11 mouse cellular contexts compared by ENCODE assay signal in the genomic region with DNA sequence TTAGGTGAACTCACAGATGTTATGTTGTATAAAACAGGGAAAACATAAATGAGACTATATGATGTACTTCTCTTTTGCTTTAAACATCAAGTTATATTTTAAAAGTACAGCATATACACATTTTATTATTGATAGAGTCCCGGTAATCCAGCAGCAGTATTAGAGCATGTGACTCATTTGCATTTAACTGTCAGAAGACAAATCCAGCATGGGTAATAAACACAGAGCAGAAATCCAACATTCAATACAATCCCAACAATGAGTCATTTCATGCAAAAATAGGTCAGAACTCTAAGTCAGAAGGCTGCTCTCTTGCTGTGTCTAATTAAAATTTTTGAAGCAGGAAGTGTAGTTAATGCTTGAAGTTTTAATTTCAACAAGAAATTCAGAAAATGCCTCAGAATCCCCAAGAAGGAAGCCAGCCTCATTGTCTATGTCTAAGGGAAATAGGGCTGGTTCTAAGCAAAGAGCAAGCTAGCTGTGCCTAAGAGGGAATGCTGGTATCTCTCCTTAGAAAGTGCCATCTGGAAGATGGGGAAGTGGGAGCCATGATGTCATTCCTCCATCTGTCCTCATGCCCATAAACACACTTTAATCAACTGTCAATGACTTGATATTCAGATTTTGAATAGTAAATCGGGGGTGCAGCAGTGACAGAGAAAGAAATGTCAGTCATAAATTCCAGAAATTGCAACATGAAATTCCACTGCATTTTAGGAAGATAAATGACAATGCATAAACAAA.
DNase-seq lines count a peak whose midpoint lies in the region; ATAC-seq lines count a peak whose summit lies in the region.
"Had no signal": no experiment of that assay in that cellular context is flagged by ENCODE, and none has a peak within 500 bp of the region (broad histone marks: within the 10 kb centered on the region; RNA-seq: fewer than 3 reads in every experiment).

No protein-coding gene starts in this region.

- ATAC-seq in frontal cortex, adult (ENCODE audit: low TSS enrichment), result peak; percentile 62
- no peak for ATAC-seq in megakaryocyte progenitor cell, adult 5-6 weeks (replicated peaks; ENCODE audit: poor library complexity)
- ATAC-seq: intestine, embryonic 16.5 days; liver, postnatal 0 days had no signal

- no peak for DNase-seq in frontal cortex, postnatal 25 days (ENCODE audit: low spot score in 2 of 2)
- DNase-seq in cerebellum, adult 11 months, result peak; percentile 4
- peak; percentile 9 to 35 for DNase-seq in cerebellum, postnatal 14 days
- DNase-seq in layer of hippocampus, postnatal 14 days (ENCODE audit: low spot score in 2 of 2), result peak; percentile 2 to 33
- no peak for DNase-seq in left cerebral cortex, adult 11 months (ENCODE audit: low spot score)
- no peak for DNase-seq in adrenal gland, adult 8-10 months
- DNase-seq: B cell, adult 2 months; liver, postnatal 0 days had no signal

Comparison
In these comparisons a context has a peak if more than half of its experiments do, and no peak if none do; other contexts are left out.
1. DNase-seq: peak in cerebellum, adult 11 months (single experiment), cerebellum, postnatal 14 days (2 of 2) and layer of hippocampus, postnatal 14 days (2 of 2); none in frontal cortex, postnatal 25 days (0 of 2), left cerebral cortex, adult 11 months (single experiment) and adrenal gland, adult 8-10 months (single experiment).